Mouse (Mus musculus): Measurements from ENCODE around the gene Nol12.

Gene Nol12

DNA sequence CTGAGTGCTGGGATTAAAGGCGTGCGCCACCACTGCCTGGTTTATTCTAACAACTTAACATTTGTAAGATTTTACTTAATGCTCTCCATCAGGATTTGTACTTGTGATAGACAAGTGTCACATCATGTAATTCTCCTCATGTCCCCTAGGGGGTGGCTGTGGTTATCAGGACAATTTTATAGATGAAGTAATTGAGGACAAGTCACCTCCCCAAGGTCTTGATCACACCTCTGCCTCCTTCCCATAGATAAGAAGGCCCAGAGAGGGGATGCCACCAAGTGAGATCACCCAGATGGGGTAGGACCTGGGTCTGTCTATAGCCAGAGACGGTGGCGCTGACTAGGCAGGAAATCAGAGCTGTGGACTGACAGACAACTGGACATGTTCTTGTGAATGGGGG is 21.6 kb downstream of the Nol12 start:
- no peak for DNase-seq

DNA sequence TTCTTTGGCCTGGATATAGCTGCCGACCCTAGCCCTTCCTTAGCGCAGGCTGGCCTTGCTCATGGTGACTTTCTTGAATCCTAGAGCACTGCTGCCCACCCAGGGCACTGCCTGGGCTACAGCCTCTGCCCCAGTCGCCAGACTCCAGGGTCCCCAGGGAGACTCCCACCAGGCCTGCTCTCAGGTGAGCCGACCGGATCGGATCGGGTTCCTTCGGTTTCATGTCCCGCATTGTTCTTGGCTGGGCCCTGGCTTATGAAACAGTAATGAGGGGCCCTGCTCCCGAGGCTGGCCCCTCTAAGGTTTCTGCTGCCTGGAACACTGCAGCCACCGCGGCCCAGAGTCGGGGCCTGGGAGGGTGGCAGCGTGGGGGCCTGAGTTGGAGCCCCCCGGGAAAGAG is 22.3 kb downstream of the Nol12 start:
- DNase-seq = no peak

DNA sequence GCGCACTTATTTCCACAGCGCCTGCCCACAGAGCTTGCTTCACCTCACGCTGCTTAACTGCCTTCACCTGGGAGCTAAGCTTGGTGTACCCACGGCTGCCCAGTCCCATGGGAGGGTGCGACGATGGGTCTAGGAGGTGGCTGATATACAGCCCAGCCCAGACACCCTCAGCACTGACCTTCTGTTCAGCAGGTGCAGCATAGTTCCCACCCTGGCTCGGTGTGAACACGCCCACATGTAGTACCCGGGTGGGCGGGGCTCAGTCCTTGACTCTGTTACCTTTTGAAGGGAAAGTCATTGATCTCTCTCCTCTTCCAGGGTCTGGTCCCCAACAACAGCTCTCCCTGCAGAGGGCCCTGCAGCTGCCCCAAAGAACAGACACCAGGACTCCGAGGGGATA is 24.8 kb downstream of the Nol12 start:
- DNase-seq = no peak

DNA sequence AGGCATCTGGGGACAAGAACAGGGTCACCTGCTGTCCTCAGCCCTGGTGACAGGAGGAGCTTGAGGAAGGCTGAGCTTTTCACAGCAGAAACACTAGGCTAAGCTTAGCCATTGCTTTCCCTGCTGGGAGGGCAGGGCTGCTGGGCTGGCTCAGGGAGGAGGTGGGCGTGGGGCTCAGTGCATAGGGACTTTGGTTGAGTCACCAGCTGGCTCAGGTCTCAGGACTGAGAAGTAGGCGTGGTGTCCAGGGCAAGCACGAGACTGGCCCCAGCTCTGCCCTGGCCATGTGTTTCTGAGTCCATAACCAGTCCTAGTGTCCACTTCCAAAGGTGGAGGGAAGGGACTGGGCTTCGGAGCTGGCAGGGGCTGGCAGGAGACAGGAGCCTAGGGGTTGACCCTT is 25.4 kb downstream of the Nol12 start:
- no peak for DNase-seq

DNA sequence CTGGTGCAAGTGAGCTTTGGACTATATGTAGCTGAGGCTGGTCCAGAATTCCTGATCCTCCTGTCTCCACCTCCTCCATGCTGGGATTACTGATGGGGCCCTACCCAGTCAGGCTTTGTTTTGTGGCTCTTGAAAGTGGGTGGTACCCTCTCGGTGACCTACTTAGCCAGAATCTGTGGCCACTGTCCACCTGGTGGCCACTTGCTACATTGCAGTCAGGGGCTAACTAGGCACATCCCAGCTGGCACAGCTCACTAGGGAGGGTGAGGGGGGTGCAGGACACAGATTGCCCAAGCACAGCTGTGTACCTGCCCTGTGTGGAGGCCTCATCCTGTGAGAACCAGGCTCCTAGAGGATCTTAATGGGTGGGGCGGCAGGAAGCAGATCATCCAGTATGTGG is 28.2 kb downstream of the Nol12 start:
- DNase-seq = peak; percentile 25

DNA sequence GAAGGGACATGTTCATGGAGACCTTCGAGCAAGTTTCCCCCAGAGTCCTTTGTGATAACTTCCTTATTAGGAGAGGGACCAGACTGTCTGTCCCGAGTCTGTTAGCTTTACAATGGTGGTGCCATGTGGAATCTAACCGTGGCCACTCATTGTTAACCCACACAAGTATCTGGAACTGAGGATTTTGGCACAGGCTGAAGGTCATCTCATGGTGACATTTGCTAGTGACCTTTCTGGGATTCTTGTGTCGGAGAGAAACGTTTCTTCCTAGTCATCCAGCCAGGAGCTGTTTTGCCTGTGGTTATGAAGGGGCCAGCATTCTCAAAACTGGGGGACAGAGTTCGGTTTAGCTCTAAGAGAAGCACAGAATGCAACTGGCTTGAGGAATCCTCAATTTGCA is 36.9 kb downstream of the Nol12 start:
- DNase-seq = no peak

DNA sequence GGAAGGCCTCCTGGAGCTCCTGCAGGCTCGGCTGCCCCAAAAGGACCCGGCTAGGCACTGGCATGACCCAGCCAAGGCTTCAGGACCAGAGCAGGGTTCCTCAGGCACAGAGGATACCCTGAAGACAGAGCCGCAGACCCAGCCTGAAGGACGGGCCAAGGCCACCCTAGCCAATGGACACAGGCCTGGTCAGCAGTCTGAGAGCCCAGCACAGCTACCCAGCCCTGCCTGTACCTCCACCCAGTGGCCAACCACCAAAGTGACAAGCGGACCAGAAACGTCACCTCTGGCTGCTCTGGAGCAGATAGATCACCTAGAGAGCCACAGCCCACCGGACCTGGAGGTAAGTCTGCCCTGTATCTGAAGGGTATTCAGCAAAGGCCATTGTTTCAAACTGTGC is 39.2 kb downstream of the Nol12 start:
- no peak for DNase-seq

DNA sequence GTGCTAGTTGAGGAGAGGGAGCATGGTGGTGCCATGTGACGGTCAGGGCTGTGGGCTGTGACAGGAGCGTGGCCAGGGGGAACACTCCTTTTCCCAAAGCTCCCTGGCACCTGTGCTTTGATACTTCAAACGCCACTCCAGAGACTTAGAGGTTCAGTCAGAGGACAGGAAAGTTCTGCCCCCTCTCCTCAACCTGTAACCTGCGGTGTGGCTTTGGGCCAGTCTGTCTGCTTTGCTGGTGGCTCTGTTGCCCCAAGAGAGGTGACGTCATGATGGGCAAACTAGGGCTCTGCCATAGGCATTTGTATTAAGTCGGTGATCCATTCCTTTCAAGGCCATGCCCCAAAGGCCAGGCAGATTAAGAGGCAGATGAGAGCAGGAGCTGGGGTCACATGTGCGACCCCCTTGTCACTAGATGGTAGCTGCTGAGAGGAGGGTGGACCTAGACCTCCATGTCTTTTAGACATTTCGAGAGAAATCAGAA is 43.0 kb downstream of the Nol12 start:
- DNase-seq = no peak

DNA sequence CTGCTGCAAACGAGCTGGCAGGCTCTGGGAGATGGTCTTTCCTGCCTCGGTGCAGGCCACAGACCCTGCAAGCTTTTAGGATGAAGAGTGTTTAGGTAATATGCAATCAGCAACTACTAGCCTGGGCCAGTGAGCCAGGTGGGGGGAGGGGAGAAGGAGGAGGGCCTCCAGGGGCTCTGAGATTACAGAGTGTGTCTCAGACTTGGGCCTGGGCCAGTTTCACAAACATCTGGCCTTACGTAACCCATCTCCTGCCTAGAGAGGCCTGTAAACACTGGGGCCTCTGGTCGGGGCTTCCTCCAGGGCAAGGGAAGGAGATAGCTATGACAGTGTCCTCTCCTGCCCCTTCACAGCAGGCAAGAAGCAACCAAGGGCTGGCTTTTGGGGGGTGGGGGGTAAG is 44.1 kb downstream of the Nol12 start:
- DNase-seq = no peak

DNA sequence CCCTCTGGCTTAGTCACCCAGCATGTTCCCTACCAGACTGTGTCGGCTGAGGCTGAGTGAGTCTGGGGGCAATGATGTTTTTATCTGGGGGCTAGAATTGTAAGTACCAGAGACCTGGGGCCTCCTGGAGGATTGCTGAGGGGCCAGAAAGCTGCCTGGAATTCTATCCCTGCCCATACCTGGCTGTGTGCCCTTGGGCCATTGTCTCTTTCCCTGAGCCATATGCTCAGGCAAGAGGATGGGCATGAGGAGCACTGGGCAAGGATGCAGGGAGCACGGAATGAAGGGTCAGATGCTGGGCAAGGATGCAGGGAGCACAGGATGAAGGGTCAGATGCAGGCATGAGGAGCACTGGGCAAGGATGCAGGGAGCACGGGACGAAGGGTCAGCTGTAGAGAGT is 45.4 kb downstream of the Nol12 start:
- no peak for DNase-seq

DNA sequence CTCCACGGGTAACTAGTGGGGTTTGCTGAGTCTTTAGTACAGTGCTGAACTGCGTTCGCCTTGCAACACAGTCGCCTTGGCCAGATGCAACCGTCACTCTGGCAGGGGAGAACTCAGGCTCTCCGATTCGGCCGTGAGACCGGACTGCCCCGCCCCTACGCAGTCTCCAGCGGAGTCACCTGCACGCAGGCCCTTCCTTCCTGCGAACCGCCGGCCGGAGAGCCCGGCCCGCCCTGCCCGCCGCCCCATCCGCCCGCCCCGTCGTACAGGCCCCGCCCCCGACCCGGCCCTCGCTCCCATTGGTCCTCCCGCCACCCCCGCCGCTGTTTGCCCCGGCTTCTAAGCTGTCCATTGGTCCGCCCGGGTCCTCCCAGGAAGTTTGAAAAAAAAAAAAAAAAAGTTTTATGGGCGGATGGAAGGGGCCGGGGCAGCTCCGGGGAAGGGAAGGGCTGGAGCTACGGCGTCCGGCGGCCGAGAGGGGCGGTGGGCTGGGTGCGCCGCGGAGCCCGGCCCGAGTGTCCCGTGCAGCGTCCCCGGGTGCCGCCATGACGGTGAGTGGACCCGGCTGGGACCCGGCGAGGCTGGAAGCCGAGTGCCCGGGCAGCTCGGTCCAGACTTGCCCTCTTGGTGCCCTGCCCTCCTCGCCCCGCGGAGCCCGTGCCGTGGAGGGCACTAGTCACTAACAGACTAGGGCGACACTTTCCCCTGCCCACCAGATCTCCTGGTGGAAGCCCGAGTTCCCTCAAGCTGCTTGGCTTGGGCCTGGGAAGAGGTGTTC is 48.1 kb downstream of the Nol12 start:
- peak; percentile 82 for DNase-seq

DNA sequence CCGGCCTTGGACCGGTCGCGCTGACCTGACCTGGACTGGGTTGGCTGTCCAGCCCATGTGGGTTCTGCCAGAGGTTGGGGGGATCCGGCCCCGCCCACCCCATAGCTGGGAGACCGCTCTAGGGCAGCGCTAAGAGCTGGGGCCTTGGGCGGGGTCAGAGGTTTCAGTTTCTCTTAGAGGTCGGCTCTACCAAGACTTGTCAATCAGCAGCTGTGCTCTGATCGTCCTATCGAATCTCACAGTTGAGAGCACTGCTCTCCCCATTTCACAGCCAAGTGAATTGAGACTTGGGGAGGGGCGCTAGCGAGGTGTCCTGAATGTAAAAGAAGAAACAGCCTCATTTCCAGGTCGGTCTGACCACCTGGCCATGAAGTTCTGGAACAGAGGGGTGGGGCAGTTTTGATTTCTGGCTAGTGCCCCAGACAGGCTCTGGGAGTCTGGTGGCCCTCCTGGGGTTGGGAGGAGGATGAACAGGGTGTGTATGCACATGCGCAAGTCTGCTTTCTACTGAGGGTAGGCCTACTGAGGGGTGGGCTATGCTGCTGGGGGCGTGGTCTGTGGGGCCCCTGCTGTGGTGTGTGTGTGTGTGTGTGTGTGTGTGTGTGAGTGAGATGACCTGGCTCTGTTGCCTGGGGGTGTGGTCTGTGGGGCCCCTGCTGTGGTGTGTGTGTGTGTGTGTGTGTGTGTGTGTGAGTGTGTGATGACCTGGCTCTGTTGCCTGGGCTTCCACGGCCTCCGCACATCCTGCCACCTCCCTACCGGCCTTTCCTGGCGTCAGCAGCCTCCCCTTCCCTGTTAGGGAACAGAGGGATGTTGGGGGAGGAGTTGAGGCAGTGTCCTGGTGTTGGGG is 48.9 kb downstream of the Nol12 start:
- peak; percentile 57 for DNase-seq

DNA sequence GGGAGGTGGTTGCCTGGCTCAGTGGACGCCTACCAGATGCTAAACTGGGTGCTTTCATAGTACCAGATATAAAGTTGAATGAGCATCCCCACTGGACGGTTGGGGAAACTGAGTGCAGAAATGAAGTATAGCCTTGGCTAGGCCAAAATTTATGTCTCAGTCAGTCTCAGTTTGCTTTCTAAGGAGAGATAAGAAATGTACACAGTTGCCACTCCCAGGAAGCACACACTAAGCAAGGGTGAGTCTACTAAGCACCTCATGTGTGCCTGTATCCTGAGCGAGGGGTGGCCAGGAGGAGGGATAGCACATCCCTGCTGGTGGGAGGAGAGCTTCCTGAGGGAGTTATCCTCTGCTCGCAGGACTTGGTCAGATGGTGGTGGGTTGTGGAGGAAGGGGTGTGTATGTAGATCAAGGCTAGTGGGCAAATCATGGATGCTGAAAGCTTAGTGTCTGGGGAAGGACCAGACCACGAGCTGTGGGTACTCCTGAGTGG is 49.6 kb downstream of the Nol12 start:
- no peak for DNase-seq

DNA sequence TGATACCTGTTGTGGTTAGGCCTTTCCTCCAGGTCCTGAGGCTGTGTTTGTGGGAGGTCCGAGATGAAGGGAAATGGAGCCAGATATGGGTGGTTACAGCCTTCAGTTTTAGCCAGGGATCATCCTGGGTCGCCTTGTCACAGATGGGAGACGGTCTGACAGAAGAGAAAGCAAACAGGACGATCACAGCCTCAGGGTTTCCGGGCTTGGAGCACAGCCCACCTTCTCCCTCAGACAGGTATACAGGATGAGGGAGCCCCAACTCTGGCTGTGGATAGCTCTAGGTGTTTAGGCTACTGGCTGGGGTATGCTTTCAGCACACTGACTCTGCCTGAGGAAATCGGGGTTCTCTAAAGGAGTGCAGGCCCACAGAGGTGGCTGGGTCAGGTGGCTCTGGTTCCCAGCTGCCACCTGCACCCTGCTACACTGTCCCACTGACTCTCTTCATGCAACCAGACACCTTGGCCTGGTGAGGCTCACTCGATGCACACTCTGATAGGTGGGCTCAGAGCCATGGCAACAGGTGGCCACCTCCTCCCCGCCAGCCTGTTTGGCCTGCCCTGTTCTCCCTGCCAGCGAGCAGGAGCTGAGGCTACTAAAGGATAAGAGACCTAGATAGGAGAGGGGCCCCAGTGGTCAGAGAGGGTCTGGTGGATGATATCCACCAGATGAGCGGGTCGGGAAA is 51.9 kb downstream of the Nol12 start:
- DNase-seq = no peak

DNA sequence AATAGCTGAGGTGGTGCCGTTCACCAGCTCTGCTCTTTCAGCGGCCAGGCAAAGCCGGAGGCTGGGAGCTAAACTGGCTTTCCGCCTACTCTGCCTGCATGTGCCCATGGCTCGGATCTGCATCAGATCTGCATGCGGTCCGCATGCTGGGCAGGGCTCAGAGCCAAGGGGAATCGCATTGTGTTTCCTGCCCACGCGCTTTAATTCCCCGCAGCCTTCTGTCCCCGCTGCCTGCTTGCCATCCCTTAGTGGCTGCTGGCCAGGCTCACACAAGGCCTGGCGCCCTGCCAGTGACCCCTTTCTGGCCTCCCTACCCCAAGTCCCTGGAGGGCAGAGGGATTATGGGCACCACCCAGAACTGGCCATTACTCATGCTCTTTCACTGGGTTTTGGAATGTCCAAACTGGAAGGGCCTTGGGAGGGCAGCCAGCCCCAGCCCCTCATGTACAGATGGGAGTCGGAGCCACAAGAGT is 53.8 kb downstream of the Nol12 start:
- DNase-seq = no peak

DNA sequence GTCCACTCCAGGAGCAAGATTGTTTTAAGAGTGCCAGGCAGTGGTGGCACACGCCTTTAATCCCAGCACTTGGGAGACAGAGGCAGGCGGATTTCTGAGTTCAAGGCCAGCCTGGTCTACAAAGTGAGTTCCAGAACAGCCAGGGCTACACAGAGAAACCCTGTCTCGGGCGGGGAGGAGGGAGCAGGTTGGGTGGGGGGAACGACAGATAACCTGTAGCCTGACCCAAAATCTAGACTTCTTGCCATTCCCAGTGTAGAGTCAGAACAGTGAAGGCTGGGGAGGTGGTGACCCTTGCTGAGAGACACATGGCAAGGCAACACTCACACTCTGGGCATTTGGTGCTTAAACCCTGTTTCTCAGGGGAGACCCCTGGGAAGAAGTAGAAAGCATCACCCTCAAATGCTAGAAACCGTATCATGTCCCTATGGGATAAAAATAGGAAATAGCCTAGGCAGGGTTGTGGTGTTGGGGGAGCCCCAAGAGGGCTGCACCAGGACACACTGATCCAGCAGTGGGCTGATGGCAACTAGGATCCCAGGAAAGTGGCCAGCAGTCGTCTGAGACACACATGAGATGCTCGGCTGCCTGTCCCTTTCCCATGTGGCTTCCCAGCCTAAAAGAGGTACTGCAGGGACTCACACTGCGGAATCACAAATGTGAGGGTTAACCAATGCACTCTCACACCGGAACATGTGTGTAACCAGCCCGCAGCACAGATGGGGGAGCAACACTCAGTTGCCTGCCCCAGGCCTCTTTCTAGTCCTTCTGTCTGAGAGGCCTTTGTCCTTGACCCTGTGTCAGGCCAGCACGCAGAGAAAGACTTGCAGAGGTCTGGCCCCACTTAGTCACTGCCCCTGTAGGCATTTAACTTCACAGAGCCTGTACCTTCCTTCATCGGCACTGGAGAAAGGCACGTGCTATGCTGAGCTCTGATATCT is 54.7 kb downstream of the Nol12 start:
- DNase-seq = no peak

DNA sequence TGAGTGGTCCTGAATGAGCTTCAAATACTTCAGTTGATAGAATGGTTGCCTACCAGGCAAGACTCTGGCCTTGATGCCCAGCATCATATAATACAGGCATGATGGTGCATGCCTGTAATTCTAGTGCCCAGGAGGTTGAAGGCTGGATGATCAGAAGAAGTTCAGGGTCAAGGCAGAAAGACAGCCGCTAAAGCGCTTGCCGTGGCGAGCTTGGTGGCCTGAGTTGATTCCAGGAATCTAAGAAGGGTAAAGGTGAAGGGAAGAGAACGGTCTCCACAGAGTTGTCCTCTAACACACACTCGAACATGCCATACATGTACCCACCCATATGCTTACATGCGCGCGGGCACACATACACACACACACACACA is 55.3 kb downstream of the Nol12 start:
- no peak for DNase-seq

DNA sequence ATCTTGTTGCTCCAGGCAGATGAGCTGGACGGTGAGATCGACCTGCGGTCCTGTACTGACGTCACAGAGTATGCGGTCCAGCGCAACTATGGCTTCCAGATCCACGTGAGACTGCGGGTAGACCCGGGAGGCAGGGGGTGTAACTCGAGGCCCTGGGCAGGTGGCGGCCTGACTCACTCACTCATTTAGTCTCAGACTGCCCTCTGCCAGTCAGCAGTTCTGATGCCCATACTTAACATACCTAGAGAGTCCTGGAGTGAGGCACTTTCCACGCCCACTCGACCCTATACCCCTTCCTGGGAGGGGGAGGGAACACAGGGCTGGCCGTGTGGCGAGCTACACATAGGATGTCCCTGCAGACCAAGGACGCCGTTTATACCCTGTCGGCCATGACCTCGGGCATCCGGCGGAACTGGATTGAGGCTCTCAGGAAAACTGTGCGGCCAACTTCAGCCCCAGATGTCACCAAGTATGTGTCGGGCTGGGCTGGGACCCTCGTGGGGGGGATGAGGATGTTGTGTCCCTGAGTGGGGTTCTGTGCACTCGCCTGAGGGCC is 56.3 kb downstream of the Nol12 start:
- DNase-seq = no peak

DNA sequence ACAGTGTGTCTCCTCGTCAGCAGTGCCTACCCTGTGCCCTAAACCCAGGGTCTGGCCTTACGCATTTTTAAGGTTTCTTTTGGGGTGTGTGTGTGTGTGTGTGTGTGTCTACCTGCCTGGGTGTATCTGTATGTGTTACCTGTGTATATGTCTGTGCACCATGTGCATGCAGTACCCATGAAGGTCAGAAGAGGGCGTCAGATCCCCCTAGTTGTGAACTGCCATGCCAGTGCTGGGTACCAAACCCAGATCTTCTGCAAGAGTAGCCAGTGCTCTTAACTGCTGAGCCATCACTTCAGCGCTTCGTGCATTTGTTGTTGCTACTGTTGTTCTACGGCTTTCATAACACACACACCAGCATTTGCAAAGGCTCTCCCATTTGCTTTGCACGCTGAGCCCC is 57.5 kb downstream of the Nol12 start:
- DNase-seq = no peak

DNA sequence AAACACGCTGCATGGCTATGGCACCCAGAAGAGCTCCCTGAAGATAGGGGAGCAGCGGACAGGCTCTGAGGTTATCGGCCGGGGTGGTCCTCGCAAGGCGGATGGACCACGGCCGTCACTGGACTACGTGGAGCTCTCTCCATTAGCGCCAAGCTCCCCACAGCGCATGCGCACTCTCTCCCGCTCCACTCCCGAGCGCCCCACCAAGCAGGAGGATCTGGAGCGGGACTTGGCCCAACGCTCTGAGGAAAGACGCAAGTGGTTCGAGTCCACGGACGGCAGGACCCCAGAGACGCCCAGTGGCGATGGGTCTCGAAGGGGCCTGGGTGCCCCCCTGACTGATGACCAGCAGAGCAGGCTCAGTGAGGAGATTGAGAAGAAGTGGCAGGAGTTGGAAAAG is 58.2 kb downstream of the Nol12 start:
- no peak for DNase-seq
